Mouse (Mus musculus): ENCODE measurements around the gene Slc1a3.

Slc1a3 gene

GRCm38 (mm10) chr15:8710146-8711006, at the start of gene Slc1a3:
Gene Slc1a3, minus strand, starts transcription at chr15:8710764.
- DNase-seq (ENCODE audit: low spot score), result no peak

- no peak for DNase-seq (ENCODE audit: low spot score)
Observed at GRCm38 (mm10) chr15:8759026-8759425, 48.5 kb upstream of the Slc1a3 start.

GRCm38 (mm10) chr15:8756441-8756840, 45.9 kb upstream of the Slc1a3 start:
- no peak for DNase-seq (ENCODE audit: low spot score)

DNA sequence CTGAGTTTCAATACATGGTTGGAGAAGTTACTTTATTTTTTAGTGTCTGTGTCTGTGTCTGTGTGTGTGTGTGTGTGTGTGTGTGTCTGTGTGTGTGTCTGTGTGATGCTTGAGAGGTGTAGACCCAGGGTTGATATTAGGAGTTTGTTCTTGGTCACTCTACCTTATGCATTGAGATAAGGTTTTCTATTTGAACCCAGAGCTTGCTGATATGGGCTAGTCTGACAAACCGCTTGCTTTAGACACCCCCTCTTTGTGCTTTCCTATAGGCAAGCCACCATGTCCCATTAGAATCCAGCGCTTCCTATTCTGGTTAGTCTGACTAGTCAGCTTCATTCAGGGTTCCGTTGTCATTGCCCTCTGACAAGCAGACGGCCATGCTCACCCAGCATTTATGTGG, 39.2 kb upstream of the Slc1a3 start:
- DNase-seq (ENCODE audit: low spot score), result no peak

- DNase-seq (ENCODE audit: low spot score), result no peak
Observed at GRCm38 (mm10) chr15:8748771-8749170, 38.2 kb upstream of the Slc1a3 start.

GRCm38 (mm10) chr15:8741593-8741992, 31.0 kb upstream of the Slc1a3 start:
- DNase-seq (ENCODE audit: low spot score), result no peak

DNA sequence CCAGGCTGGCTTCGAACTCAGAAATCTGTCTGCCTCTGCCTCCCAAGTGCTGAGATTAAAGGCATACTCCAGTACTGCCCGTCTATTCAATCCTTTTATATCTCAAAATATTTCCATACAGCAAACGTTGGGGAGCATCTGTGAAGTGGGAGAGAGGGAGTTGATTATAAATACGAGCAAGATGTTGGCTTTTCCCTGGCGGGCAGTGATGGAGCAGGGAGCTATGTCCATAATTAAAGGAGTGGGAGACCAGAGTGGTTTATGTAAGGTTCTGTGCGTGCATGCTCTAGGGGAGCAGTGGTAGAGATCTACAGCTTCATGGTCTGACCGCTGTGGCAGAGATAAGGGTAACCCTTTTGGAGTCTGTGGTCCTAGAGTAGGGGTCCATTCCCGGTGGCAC, 30.2 kb upstream of the Slc1a3 start:
- no peak for DNase-seq (ENCODE audit: low spot score)

- DNase-seq (ENCODE audit: low spot score), result no peak
Observed at GRCm38 (mm10) chr15:8738156-8738555, 27.6 kb upstream of the Slc1a3 start.

DNA sequence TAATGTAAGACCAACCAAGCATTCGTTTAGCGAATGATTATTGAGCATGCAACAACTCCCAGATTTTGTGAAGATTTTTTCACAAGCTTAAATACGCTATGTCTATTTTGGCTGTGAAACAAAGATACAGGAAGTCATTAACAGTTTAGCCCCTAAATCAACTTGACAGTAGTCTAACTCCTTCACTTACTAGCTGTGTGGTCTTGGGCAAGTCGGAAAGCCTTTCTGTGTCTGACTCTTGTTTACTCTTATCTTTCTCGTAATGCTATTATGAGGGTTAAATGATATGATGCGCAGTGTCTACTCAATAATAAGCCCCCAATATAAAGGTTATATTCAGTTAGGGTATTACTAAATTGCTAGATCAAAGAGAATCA, 23.8 kb upstream of the Slc1a3 start:
- no peak for DNase-seq (ENCODE audit: low spot score)

DNA sequence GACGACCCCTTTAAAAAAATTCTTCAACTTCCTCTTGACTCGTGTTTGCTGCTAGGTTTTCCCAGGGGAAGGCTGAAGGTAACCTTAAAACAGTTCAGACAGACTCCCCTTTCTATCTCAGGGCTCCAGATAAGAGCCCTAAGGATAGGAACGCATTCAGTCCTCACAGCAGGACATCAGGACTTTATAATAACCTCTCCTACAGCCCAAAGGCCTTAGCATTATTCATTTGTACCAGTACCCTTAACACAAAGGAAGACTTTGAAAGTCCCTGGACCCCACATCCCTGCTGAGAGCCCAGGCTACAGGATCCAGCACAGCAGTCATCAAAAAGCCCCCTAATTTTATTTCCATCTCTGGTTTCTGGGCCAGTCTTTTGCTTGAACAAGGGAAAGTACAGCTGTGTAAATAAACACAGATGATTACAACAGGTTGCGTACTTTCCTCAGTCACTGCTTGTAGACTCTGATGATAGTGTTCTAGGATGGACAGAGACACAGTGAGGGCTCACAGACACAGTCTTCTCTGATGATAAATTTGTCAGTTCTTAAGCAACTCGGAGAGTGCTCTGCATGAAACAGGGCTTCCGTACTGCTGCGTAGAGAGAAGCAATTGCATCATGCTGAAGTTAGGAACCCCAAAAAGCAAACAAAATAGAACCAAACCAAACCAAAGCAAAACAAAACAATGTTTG, 23.3 kb upstream of the Slc1a3 start:
- no peak for DNase-seq (ENCODE audit: low spot score)

GRCm38 (mm10) chr15:8728861-8729260, 18.3 kb upstream of the Slc1a3 start:
- no peak for DNase-seq (ENCODE audit: low spot score)

- DNase-seq (ENCODE audit: low spot score), result no peak
Observed at GRCm38 (mm10) chr15:8722386-8723100, 12.0 kb upstream of the Slc1a3 start.

- DNase-seq (ENCODE audit: low spot score), result no peak
Observed at GRCm38 (mm10) chr15:8721746-8722145, 11.2 kb upstream of the Slc1a3 start.

GRCm38 (mm10) chr15:8721005-8721404, 10.4 kb upstream of the Slc1a3 start:
- DNase-seq (ENCODE audit: low spot score), result no peak

- no peak for DNase-seq (ENCODE audit: low spot score)
Observed at GRCm38 (mm10) chr15:8718496-8718895, 7.9 kb upstream of the Slc1a3 start.

GRCm38 (mm10) chr15:8717021-8717571, 6.5 kb upstream of the Slc1a3 start:
- DNase-seq (ENCODE audit: low spot score), result no peak

- DNase-seq (ENCODE audit: low spot score), result no peak
Observed at GRCm38 (mm10) chr15:8716330-8716964, 5.9 kb upstream of the Slc1a3 start.

GRCm38 (mm10) chr15:8715666-8716065, 5.1 kb upstream of the Slc1a3 start:
- DNase-seq (ENCODE audit: low spot score), result no peak

DNA sequence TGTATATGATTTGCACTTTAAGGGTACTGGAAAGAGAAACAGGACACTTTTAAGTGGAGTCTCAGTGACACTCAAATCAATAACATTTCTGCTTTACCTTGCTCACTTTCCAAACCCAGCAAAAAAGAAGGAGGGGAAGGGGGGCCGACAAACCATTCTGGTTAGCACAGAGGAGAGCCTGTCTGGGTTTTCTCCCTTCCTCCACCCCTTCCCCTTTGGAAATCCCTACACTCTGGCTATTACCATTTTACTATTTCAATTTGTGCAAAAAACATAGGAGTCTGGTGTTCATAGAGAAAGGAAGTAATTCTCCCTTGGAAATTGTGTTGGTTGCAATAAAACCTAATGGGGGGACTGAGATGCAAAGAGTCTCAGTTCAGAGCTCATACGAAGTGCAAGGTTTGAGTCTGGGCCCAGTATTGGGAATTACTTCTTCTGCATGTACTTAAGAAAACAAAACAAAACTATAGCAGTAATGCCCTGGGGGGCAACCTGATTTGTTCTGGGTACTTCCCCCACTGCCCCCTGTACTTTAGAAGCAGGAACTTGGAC, 1.9 kb upstream of the Slc1a3 start:
- no peak for DNase-seq (ENCODE audit: low spot score)

- DNase-seq (ENCODE audit: low spot score), result peak; percentile 40
Observed at GRCm38 (mm10) chr15:8711630-8712310, 1.2 kb upstream of the Slc1a3 start.

- DNase-seq (ENCODE audit: low spot score), result no peak
Observed at GRCm38 (mm10) chr15:8709578-8709977, 986 bp downstream of the Slc1a3 start.
